Mouse (Mus musculus) megakaryocyte progenitor cell, adult 5-6 weeks (primary cell): Measurements from ENCODE around the gene Gm4175. TPM values are rescaled to one million over a fixed set of nuclear protein-coding genes. Genes with fewer than 3 reads are reported as not detected.
"Not testable (repeated sequence)": the region's sequence is repeated elsewhere in the genome, so short reads cannot be mapped to it uniquely, and the experiment has no call there.

ENCODE experiments used
- ATAC-seq: replicated peaks from 2 replicates; pipeline ENCODE4 v1.8.0; 2016; ENCODE audit warnings: mild to moderate bottlenecking, moderate TSS enrichment, inconsistent platforms; ENCODE audit not compliant: poor library complexity
- total RNA-seq, 2 experiments: library from RNA; stranded (forward) in 1 of 2; stranded (reverse) in 1 of 2; fragments of 157-497, 149-512 nt in 1 of 2; fragments of 200-1000 nt in 1 of 2; gene quantifications; 2 replicates each; pipeline versions ENCODE4 v1.2.3 to v1.2.4; 2015 to 2017

Gene Gm4175
- total RNA-seq (2015) (not detected in 2 replicates), total RNA-seq (2017) (not detected in 2 replicates)

GRCm38 (mm10) chr7:21761375-21761774 is at the start of gene Gm4175:
Gm4175 (minus strand) TSS chr7:21761475.
- not testable (repeated sequence) for ATAC-seq

DNA sequence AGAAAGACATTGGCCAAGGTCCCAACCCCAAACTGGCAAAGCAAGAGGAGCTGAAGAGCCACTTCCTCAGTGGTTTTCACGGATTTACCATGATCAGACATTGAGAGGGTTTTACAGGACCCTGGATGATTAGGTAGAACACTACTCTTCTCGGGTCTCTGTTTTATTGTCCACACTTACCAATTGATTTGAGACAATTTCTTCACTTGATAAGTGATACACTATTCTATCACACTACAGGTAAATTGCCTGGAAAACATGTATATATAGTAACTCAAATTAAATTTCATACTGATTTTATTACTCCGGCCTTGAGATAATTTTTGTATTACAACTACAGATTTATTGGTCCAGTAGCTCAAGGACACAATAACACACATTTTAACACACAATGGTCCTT is 35.4 kb upstream of the Gm4175 start, which contains the start of gene Gm4177:
Gene Gm4177, minus strand, starts transcription at position 101 of the 400 bp plus-strand sequence.
- ATAC-seq = not testable (repeated sequence)

Other genes with a start within 250 kb of the Gm4175 start
- gene Vmn1r130, start 249.7 kb downstream of the Gm4175 start, total RNA-seq (2015) = not detected in 2 replicates
- not detected in 2 replicates for gene Vmn1r130, start 249.7 kb downstream of the Gm4175 start, total RNA-seq (2017)
- not detected in 2 replicates for gene Vmn1r131, start 215.4 kb downstream of the Gm4175 start, total RNA-seq (2015)
- not detected in 2 replicates for gene Vmn1r131, start 215.4 kb downstream of the Gm4175 start, total RNA-seq (2017)
- not detected in 2 replicates for gene Vmn1r132, start 147.4 kb downstream of the Gm4175 start, total RNA-seq (2015)
- gene Vmn1r132, start 147.4 kb downstream of the Gm4175 start, total RNA-seq (2017) = not detected in 2 replicates
- gene Gm4177, start 35.3 kb upstream of the Gm4175 start, total RNA-seq (2015) = not detected in 2 replicates
- not detected in 2 replicates for gene Gm4177, start 35.3 kb upstream of the Gm4175 start, total RNA-seq (2017)
- gene Vmn1r135, start 70.9 kb upstream of the Gm4175 start, total RNA-seq (2015) = not detected in 2 replicates
- not detected in 2 replicates for gene Vmn1r135, start 70.9 kb upstream of the Gm4175 start, total RNA-seq (2017)
- gene Gm5725, start 82.8 kb upstream of the Gm4175 start, total RNA-seq (2015) = not detected in 2 replicates
- gene Gm5725, start 82.8 kb upstream of the Gm4175 start, total RNA-seq (2017) = not detected in 2 replicates
- not detected in 2 replicates for gene Gm5891, start 159.8 kb upstream of the Gm4175 start, total RNA-seq (2015)
- not detected in 2 replicates for gene Gm5891, start 159.8 kb upstream of the Gm4175 start, total RNA-seq (2017)
- gene Vmn1r137, start 233.1 kb upstream of the Gm4175 start, total RNA-seq (2015) = not detected in 2 replicates
- not detected in 2 replicates for gene Vmn1r137, start 233.1 kb upstream of the Gm4175 start, total RNA-seq (2017)